Mouse (Mus musculus) lung, postnatal 10 days (tissue): ENCODE measurements around the gene Ctnnb1.
A peak's percentile ranks its signal among the peaks of the same experiment; 100 is the strongest.

ENCODE experiments used
- DNase-seq: peaks from one replicate; pipeline ENCODE4 v3.0.0; 2021

The Ctnnb1 gene

DNA sequence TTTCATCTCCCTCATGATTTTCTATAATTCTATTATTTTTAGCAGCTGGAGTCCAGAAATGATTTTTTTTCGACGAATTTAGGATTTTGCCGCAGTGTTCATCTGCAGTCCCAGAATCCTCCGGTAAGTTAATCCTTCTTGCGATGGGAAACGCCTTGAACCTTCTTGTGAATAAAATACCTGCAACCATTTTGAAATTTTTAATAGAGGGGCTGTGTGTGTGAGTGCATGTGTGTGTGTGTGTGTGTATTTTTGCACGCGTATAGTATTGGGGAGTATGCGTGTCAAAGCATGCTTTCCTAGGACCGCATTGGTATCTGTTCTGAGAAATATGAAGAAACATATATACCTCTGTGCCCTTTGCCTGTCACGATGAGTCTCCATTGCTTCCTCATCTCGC is 1.0 kb downstream of the Ctnnb1 start:
- DNase-seq: no peak

DNA sequence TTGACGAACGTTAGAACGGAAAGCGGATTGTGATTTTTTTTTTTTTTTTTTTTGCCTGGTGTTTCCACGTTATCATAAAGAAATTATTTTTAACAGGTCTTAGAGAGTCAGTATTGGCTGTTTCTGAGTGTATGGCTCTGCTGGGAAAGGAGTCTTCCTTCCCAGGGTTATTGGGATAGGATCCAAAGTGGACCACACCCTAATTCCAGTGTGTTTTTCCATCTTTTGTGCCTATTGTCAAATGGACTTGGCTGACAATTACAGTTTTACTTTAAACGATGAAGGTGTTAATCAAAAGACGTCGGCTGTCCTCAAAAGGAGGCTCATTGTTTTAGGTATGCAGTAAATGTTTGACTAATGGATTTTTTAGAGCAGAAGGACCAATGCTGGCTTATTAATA is 1.8 kb downstream of the Ctnnb1 start:
- peak; percentile 24 for DNase-seq

DNA sequence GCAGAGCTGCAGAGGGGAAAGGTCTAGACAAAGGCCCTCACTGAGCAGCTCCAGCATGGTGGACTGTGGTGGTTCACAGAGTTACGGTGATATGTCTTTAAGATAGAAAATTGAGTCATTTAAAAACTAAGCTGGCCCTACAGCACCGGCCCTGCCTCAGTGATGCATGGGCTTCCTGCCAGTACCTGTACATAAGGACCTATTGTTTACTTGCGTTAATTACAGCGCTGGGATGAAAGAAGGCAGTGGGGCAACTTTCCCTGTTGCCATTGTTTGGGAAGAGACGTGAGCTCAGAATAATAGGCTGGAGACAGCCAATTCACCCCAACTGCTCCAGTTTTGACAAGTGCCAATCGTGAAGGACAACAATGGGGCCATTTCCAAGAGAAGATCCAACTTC is 3.4 kb downstream of the Ctnnb1 start:
- DNase-seq: peak; percentile 14

DNA sequence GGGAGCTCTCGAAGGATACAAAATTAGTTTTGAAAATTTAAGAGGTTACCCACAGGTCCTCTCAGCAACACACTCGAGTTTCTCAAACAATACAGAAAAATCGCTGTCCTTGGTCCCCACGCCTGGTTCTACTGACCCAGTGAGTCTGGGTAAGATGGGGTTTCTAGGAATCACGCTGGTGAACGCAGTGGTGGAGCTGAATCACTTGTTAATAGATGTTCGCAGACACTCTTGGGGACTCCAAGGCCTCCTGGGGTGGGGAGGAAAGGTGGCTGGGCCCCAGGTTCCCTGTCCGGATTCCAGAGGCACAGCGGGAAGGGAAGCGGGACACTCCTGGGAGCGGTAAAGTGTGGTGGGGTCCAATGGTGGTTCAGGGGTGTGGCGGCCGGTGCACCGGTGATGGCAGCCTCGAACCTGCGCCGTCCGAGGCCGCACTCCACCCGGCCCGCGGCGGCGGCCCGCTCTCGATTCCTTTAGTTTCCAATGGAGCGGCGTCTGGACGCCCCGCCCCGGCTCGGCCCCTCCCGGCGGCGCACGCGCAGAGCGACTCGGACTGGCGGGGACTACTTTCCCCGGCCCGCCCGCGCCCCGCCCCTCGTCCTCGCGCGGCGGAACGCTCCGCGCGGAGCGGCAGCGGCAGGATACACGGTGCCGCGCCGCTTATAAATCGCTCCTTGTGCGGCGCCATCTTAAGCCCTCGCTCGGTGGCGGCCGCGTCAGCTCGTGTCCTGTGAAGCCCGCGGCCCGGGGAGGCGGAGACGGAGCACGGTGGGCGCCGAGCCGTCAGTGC is 4.0 kb downstream of the Ctnnb1 start:
- peak; percentile 98 for DNase-seq

DNA sequence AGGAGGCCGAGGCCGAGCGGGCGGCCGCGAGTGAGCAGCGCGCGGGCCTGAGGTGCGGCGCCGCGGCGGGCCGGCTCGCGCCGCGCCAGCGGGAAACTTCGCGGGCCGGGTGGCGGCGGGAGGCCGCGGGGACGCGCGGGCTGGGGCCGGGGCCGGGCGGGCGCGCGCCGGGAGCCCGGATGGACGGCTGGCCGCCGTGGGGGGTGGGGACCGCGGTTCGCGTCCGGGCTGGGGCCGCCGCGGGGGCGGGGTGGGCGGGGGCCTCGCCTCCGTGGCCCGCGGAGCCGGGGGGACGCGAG is 4.5 kb downstream of the Ctnnb1 start:
- DNase-seq: no peak

DNA sequence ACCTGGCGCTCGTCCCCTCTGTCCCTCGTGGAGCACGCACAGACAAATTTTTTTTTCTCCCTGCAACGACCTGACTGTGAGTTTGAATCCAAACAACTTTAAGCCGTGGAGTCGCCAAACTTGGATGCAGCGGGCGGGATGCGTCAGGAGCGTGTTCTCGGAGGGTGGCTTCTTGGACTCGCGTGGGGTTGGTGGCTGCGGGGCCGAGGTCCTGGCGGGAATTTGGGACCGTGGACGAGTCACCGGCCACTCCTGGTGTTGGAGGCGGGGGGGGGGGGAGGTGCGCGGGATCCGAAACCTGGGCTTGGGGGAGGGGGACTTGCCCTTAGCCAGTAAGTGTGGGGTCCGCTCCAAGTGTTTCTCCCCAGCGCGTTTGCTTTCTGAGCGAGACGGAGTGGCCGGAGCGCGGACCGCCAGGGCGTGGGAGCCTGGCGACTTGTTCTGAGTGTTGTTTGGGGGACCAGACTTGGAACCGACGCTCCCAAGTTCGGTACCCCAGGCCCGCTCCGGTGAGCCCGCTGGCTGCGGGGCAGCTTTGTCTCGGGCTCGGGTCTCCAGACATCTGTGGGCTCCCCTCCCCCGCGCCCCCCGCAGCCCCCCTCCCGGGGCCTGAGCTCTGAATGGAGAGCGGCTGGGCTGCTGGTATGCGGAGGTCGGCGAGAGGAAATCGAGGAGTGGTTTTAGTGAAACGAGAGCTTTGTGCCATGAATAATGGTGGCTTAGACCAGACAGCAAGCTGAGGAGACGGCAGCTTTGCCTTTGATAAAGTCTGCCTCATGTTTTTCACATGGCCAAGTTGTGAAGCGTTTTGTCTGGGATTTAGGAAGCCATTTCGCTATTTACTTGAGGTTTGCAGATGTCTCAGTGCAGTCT is 5.1 kb downstream of the Ctnnb1 start:
- peak; percentile 66 for DNase-seq

DNA sequence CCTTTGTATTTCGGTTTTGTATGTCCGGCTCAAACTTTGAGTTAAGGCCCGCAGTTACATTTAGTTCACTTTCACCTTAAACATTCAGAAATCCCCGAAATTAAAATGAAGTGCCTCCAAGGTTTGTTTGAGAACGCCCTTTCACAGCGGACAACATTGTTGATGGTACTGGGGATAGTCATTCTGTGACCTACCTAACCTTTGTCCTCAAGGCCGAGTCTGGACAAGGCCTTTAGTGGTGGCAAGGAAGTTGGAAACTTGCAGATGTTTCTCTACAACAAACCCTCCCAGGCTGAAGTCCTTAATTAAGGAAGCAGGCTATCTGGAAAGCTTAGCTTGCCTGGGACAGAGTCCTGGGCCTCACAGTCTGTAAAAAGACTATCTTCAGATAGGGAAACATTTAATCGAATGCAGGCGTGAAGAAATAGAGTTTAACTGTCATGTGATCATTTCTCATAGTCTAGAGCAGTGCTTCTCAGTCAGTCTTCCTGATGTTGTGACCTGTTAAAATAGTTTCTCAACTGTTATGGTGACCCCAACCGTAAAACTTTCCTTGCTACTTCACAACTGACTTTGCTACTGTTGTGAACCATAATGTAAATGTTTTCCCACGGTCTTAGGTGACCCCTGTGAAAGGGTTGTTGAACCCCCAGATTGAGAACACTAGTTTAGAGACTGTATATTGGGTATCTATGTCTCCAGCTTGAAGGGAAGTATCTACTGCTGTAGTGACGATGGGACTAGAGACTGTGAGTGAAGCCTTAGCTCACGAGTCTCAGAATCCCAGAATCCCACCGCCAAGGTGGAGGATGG is 6.0 kb downstream of the Ctnnb1 start:
- DNase-seq: peak; percentile 14

DNA sequence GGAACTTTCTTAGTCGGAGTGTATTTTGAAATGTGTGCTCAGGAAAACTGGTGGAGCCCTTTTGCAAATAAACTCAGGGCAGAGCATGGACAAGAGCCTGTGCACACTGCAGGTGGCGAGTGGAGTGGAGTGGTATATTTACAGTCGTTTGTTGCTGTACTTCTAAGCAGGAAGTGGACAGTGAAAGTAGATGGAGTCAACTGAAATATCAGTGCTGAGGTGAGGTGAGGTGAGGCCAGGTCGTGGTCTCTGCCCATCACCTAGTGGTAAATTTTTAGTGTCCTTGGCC is 6.6 kb downstream of the Ctnnb1 start:
- peak; percentile 11 for DNase-seq

DNA sequence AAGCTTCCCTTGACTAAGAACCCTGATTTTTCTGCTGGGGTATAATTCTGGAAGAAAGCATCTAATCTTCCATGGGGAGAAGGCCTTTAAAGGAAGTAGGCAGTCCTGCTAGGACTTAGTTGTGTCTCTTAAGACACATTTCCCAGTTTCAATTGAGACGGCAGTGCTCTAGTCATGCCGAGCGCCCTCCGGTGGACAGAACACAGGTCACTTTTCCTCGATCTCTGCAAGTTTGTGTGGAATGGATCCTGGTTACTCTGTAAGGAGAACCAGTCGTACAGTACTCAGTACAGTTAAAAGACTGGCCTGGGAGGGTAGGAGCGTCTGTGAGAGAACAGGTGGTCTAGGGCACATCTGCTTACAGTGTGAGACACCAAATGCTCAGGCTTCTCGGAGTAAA is 7.3 kb downstream of the Ctnnb1 start:
- peak; percentile 81 for DNase-seq

DNA sequence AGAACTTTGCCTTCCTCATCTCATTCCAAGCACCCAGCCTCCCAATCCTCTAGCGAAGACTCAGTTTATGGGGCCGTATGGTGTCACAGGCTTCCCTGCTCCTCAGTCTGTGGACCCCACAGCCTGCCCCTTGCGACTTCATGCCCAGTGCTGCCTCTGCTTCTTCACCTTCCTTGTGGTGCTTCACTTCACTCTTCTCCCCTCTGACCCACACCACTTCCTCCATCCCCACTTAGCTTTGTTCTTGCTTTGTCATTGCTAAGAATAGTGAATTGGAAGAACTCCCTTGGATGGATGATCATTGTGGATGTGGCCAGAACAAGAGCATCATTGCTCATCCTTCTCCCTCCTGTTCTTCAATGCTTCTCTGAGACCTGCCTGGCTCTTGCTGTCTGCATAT is 11.8 kb downstream of the Ctnnb1 start:
- no peak for DNase-seq

DNA sequence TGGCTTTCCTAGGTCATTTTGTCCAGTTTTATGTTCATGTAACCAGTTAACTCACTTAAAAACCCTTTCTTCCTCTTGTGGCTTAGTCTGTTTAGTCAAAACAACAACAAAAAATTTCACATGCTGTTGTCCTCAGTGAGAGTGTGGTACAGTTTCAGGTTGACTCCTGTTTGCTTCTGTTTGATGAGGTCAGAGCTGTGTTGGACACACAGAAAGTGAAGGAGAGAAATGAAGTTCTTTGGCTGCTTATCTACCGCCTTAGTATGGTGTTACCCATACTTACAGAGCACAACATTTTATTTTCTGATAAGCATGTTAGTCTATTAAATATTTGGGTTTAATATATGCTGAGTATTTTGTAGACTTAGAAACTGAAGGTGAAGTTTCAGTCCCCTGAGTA is 14.7 kb downstream of the Ctnnb1 start:
- DNase-seq: no peak

DNA sequence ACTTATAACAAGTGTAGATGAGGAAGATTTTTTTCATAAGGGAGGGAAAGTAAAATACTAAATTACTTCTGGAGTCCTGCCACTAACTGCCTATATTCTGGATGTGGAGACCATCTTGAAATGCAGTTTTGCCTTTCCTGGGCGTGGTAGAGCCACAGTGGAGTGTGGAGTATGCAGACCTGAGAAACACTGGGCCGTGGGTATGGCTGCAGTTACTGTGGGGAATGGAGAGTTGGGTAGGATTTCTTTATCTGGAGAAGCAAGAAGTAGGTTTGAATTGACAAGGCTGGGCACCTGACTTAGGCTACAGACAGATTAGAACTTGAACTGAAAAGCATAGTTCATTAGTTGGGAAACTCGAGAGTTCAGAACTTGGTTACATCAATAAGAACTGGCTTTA is 15.2 kb downstream of the Ctnnb1 start:
- DNase-seq: no peak

DNA sequence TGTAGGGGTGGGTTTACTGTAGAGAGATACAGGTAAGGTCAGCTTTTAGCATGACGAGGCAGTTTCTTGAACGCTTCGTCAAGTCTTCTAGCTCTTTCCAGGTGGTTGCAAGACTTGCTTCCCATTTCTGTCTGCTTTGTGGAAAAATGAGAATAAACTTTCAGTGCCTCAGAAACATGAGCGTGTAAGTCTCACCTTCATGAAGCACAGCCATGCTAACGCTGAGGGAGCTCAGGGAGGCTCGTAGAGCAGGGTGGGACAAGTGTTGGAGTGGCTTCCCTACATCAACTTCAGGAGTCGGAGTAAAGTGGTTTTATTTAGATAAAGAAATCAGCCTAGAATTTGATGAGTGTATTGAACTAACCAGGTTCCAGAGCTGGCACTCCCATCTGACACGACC is 17.1 kb downstream of the Ctnnb1 start:
- no peak for DNase-seq

DNA sequence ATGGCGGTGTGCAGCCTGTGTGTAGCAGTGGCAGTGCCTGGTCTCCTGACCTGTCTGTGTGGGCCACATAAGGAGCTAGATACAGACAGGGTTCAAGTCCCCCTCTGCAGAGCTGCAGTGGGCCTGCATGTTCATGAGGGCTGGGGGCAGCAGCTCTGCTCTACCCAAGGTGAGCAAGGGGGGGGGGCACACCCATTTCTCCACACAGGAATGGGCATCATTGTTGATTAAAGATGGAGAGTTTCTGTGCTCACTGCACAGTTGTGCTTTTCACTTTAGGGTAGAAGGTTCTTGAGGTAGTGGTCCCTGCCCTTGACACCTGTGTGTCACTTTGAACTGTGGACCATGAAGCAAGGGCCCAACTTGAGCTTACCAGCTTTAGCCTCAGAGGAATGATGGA is 19.8 kb downstream of the Ctnnb1 start:
- no peak for DNase-seq

DNA sequence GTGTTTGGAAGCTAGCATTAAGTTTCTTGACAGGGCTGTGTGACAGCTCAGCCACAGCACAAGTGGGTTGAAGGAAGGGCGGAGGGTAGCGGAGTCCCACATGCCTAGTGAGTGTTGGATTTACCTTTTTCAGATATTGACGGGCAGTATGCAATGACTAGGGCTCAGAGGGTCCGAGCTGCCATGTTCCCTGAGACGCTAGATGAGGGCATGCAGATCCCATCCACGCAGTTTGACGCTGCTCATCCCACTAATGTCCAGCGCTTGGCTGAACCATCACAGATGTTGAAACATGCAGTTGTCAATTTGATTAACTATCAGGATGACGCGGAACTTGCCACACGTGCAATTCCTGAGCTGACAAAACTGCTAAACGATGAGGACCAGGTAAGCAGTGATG is 21.7 kb downstream of the Ctnnb1 start:
- DNase-seq: no peak

DNA sequence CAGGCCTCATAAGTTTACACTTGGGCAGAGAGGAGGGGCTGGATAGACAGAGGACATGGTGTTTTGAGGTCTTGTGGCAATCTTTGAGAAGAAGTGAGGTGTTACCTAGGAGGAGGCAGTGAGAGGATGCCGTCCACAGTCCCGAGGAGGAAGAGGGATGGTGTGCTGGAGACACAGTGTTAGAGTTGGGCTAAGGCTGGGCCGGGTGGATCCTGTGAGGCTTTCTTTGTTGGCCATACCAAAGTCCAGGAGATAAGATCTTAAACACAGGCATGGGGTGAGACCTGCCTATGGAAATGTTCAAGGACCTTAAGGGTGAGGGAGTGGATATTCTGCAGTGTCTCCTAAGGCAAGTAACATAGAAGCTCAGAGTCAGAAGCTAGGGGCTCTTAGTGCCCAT is 22.9 kb downstream of the Ctnnb1 start:
- DNase-seq: no peak

DNA sequence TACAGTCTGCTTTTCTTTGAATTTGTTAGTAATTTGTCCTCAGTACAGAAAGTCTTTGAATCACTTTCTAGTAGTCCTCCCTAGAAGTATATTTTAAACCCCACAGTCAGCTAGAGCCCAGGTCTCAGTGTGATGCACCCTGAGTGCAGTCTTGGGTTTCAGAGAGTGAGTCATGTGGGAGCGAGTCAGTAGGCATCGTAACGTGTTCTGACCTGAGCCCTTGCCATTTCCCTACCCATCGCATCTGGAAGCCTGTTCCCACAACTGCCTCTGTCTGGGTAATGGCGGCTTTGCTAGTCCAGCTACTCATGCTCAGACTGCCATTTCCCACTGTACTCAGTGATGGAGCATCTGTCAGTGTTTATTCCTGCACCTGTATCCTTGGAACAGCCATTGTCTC is 29.0 kb downstream of the Ctnnb1 start:
- no peak for DNase-seq

DNA sequence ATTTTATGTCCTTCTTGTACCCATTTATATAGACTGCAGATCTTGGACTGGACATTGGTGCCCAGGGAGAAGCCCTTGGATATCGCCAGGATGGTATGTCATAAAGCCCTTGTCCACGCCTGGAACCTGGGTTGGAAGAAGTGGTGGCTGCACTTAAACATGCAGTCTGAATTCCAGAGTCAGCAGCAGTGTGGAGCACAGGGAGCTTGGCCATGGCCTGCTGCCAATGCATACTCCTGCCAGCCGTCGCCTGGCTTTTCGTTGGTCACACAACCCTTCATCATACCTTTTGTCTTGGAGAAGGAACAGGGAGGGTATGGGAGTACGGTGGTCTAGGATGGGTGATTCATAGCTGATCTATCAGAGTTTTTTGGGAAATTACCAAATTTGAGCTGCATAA is 29.5 kb downstream of the Ctnnb1 start:
- DNase-seq: no peak

DNA sequence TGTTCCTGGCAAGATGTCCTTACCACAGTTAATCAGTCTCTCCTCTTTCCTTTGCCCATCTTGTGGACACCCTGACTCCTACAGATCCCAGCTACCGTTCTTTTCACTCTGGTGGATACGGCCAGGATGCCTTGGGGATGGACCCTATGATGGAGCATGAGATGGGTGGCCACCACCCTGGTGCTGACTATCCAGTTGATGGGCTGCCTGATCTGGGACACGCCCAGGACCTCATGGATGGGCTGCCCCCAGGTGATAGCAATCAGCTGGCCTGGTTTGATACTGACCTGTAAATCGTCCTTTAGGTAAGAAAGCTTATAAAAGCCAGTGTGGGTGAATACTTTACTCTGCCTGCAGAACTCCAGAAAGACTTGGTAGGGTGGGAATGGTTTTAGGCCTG is 30.2 kb downstream of the Ctnnb1 start:
- no peak for DNase-seq

DNA sequence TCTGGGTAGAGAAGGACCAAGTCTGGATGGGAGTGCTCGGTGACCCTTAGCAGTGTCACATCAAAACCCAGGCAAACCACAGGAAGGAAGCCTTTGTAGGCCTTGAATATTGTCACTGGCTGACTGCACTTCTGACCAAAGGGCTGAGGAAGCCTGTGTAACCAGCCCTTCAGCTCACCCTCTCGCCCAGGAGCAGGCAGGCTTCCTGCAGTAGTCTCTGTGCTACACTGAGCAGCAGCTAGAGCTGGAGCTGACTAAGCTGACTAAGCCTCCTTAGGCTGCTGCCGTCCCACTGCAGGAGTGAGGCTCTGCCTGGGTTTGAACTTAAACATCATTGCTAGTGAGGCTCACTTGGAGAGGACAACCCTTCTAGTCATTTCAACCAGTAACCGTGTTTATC is 31.6 kb downstream of the Ctnnb1 start:
- DNase-seq: no peak

DNA sequence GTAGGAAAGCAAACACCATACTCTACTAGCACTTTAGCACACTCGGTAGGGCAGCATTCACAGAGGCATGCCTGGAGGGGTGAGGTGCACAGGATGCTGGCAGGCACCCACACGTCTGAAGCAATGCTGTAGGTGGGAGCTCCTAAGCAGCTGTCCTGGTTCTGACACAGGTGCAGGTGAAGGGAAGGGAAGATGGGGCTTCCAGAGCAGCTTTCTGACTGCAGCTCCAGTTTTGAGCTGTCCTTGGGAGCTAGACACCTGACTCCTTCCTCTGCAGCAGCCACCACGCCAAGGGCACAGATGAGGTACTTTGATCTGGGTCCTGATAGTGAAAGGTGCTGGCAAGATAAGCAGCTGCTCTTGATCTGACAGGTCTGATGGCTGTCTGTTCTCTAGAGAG is 32.5 kb downstream of the Ctnnb1 start:
- DNase-seq: no peak

DNA sequence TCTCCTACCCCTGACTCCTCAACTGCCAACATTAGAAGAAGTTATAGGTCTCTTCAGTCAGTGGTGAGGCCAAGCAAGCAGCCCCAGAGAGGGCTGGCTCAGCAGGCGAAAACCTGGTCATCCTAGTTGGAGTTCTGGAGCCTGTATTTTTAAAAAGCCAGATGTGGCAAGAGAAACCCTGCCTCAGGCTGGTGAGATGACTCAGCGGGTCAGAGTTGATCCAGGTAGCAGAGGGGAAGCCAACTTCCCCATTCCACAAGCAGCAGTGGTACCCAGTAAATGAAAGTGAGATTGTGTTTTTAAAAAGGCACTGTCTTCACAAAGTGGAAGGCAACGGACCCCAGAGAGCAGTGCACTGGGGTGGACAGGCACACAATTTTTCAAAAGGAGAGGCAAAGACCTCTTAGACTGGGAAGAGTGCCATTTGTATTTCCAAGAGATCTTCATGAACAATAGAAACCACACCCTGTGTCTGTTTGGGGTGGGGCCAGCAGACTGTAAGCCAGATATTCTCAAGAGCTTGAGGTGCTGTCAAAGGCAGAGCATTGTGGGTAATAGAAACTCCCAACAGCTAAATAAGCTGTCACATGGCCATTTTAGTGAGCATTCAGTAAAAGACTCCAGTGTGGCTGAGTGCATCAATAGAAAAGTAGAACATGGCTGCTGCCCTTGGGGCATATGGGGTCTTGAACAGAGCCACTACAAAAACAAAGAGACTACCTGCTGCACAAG is 33.1 kb downstream of the Ctnnb1 start:
- peak; percentile 81 for DNase-seq

DNA sequence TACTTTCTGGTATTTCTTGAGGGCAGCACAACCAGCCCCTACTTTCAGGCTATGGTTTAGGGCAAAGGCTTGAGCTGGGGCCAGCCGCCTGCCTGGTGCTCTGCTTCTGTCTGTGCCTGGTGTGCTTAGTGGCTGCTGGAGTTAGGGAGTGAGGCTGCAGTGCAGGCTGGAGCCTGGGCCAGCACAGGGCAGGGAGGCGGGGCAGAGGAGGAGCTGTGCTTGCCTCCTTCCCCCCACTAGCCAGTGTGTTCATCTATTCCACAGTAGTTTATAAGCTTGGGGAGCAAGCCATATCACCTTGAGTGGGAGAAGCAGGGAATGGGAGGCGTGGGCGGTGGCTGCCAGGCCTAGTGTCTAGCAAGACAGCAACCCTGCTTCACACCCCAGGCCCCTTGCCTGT is 34.1 kb downstream of the Ctnnb1 start:
- peak; percentile 19 for DNase-seq
